Mouse (Mus musculus): ENCODE measurements around the gene Mpped1. TPM values are rescaled to one million over a fixed set of nuclear protein-coding genes. Genes with fewer than 3 reads are reported as not detected.
A peak's percentile ranks its signal among the peaks of the same experiment; 100 is the strongest.

Mpped1 gene
- polyA plus RNA-seq, 1 experiment = not detected

DNA sequence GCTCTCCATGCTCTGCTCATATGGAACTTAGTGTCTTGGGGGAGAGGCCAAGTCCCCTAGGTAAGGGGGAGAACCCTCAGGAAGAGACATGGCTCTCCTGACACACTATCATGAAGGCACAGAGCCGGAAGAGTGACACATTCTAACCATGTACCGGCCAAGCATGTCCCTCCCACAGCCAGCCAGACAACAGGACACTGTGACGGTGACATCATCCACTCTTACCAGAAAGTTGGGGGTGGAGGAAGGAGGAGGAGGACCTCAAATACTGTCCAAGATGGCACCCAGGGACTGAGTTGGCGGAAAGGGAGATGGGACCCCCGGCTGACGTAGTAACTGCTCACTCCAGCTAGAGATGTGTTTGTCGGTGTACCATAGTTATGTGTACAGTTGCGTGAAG lies 104.6 kb downstream of the Mpped1 start:
- Histone ChIP-seq H3K79me2 (ENCODE audit: control insufficient read depth, insufficient read depth) (no peaks in the 10 kb centered on the region), H3ac (ENCODE audit: control insufficient read depth, insufficient read length) (no peak overlapping the region), H3K4me2 (ENCODE audit: low read depth) (no peak overlapping the region), H3K27me3 (ENCODE audit: control insufficient read depth, insufficient read depth, insufficient read length) (peaks cover 4% of the 10 kb centered on the region), H3K36me3 (ENCODE audit: control insufficient read depth, insufficient read depth) (no peaks in the 10 kb centered on the region), H3K4me3 (no peak overlapping the region)
- no peak for TF ChIP-seq CEBPB (IDR thresholded peaks at IDR 0.05; ENCODE audit: insufficient read depth, poor library complexity, severe bottlenecking)
- TF ChIP-seq TCF3 (IDR thresholded peaks at IDR 0.05; ENCODE audit: insufficient read length, low read depth) = no peak
- TF ChIP-seq REST (IDR thresholded peaks at IDR 0.05; ENCODE audit: insufficient read depth, insufficient read length) = no peak
- no peak for TF ChIP-seq POLR2AphosphoS2 (IDR thresholded peaks at IDR 0.05; ENCODE audit: insufficient read length, low read depth)
- no peak for TF ChIP-seq MYOG (IDR thresholded peaks at IDR 0.05; ENCODE audit: control insufficient read depth in 1 of 3, insufficient read depth in 1 of 3, insufficient read length in 2 of 3, low read depth in 2 of 3)
- no peak for TF ChIP-seq POLR2A (IDR thresholded peaks at IDR 0.05; ENCODE audit: insufficient read length, low read depth)
- no peak for TF ChIP-seq TCF12 (IDR thresholded peaks at IDR 0.05; ENCODE audit: insufficient read depth, poor library complexity, severe bottlenecking)
- TF ChIP-seq SRF (IDR thresholded peaks at IDR 0.05; ENCODE audit: control insufficient read depth, insufficient read length, low read depth) = no peak
- no peak for TF ChIP-seq MAX (IDR thresholded peaks at IDR 0.05; ENCODE audit: low read depth)
- no peak for TF ChIP-seq E2F4 (IDR thresholded peaks at IDR 0.05; ENCODE audit: insufficient read depth)
- TF ChIP-seq USF1 (IDR thresholded peaks at IDR 0.05; ENCODE audit: low read depth) = no peak
- TF ChIP-seq MYOD1 (IDR thresholded peaks at IDR 0.05; ENCODE audit: control insufficient read depth in 1 of 3, insufficient read length in 2 of 3, low read depth in 2 of 3) = no peak

DNA sequence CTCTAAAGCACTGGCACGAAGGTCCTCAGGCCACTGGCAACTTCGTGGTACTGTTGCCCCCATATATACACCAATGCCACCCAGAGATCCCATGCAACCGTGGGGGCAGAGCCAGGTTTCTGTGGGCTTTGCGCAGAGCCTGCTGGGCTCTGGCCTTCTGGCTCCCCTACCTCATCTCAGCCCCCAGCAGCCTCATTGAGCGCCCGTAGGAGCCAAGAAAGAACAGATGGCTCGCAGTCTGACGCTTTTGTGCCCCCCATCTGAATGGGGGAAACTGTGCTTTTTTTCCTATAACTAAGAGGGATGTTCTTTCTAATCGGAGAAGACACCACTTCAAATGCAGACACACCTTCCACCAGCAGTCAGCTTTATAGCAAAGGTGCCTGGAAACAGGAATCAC lies 105.0 kb downstream of the Mpped1 start:
- Histone ChIP-seq H3K4me3 (no peak overlapping the region), H3K36me3 (ENCODE audit: control insufficient read depth, insufficient read depth) (no peaks in the 10 kb centered on the region), H3K27me3 (ENCODE audit: control insufficient read depth, insufficient read depth, insufficient read length) (peaks cover 4% of the 10 kb centered on the region), H3ac (ENCODE audit: control insufficient read depth, insufficient read length) (peak overlapping the region; percentile 25), H3K4me2 (ENCODE audit: low read depth) (no peak overlapping the region), H3K79me2 (ENCODE audit: control insufficient read depth, insufficient read depth) (no peaks in the 10 kb centered on the region)
- TF ChIP-seq TCF3 (IDR thresholded peaks at IDR 0.05; ENCODE audit: insufficient read length, low read depth) (no peak), MAX (IDR thresholded peaks at IDR 0.05; ENCODE audit: low read depth) (no peak), MYOD1 (IDR thresholded peaks at IDR 0.05; ENCODE audit: control insufficient read depth in 1 of 3, insufficient read length in 2 of 3, low read depth in 2 of 3) (no peak), E2F4 (IDR thresholded peaks at IDR 0.05; ENCODE audit: insufficient read depth) (no peak), MYOG (IDR thresholded peaks at IDR 0.05; ENCODE audit: control insufficient read depth in 1 of 3, insufficient read depth in 1 of 3, insufficient read length in 2 of 3, low read depth in 2 of 3) (no peak), SRF (IDR thresholded peaks at IDR 0.05; ENCODE audit: control insufficient read depth, insufficient read length, low read depth) (no peak), CEBPB (IDR thresholded peaks at IDR 0.05; ENCODE audit: insufficient read depth, poor library complexity, severe bottlenecking) (no peak), REST (IDR thresholded peaks at IDR 0.05; ENCODE audit: insufficient read depth, insufficient read length) (no peak)

DNA sequence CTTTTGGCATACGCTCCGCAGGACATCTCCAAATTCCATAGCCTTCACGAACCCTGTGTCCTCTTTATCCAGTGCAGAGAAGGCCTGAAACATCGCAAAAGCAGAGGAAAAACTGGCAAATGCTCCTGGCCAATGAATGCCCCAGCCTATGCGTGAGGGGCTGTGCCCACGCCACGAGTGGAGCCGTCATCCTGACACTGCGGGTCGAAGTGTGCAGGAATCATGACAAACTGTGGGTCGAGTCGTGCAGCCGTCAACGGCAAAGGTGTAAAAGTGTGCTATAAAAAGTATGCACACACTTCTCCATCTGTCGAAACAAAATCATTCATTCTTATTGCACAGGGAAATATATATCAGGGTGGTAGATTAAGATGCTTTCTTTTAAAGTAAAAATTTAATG lies 113.6 kb downstream of the Mpped1 start:
- no peak overlapping the region for H3K4me2 ChIP-seq (ENCODE audit: low read depth)
- H3K27me3 ChIP-seq (ENCODE audit: control insufficient read depth, insufficient read depth, insufficient read length) = peaks cover 28% of the 10 kb centered on the region
- H3K36me3 ChIP-seq (ENCODE audit: control insufficient read depth, insufficient read depth) = no peaks in the 10 kb centered on the region
- TF ChIP-seq USF1 (IDR thresholded peaks at IDR 0.05; ENCODE audit: low read depth) (no peak), MYOG (IDR thresholded peaks at IDR 0.05; ENCODE audit: control insufficient read depth in 1 of 3, insufficient read depth in 1 of 3, insufficient read length in 2 of 3, low read depth in 2 of 3) (no peak), SRF (IDR thresholded peaks at IDR 0.05; ENCODE audit: control insufficient read depth, insufficient read length, low read depth) (no peak), TCF3 (IDR thresholded peaks at IDR 0.05; ENCODE audit: insufficient read length, low read depth) (no peak), E2F4 (IDR thresholded peaks at IDR 0.05; ENCODE audit: insufficient read depth) (no peak), POLR2AphosphoS2 (IDR thresholded peaks at IDR 0.05; ENCODE audit: insufficient read length, low read depth) (no peak), POLR2A (IDR thresholded peaks at IDR 0.05; ENCODE audit: insufficient read length, low read depth) (no peak), MAX (IDR thresholded peaks at IDR 0.05; ENCODE audit: low read depth) (no peak), CEBPB (IDR thresholded peaks at IDR 0.05; ENCODE audit: insufficient read depth, poor library complexity, severe bottlenecking) (no peak), REST (IDR thresholded peaks at IDR 0.05; ENCODE audit: insufficient read depth, insufficient read length) (no peak), MYOD1 (IDR thresholded peaks at IDR 0.05; ENCODE audit: control insufficient read depth in 1 of 3, insufficient read length in 2 of 3, low read depth in 2 of 3) (no peak), TCF12 (IDR thresholded peaks at IDR 0.05; ENCODE audit: insufficient read depth, poor library complexity, severe bottlenecking) (no peak)
- H3K79me2 ChIP-seq (ENCODE audit: control insufficient read depth, insufficient read depth) = no peaks in the 10 kb centered on the region
- H3K4me3 ChIP-seq = no peak overlapping the region
- H3ac ChIP-seq (ENCODE audit: control insufficient read depth, insufficient read length) = no peak overlapping the region

DNA sequence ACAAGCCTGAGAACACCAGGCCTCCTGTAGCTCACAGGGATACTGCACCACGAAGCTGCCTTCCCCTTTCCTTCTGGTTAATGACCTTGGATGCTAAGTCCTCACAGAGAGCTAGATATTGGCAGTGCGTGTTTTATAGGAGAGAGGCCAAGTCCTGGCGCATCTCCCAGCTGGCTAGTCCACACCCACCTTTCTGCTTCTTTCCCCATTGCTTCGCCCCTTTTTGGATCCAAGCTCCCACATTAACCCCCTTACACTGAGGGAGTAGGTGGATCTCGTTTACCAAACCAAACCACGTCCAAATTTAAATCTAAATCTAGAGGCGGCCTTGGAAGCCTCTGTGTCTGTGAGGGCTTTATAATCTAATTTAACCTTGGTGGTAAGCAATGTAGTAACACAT lies 115.0 kb downstream of the Mpped1 start:
- H3K36me3 ChIP-seq (ENCODE audit: control insufficient read depth, insufficient read depth) = no peaks in the 10 kb centered on the region
- no peak overlapping the region for H3K4me3 ChIP-seq
- no peak overlapping the region for H3ac ChIP-seq (ENCODE audit: control insufficient read depth, insufficient read length)
- no peak for TF ChIP-seq POLR2AphosphoS2 (IDR thresholded peaks at IDR 0.05; ENCODE audit: insufficient read length, low read depth)
- no peak for TF ChIP-seq SRF (IDR thresholded peaks at IDR 0.05; ENCODE audit: control insufficient read depth, insufficient read length, low read depth)
- TF ChIP-seq MAX (IDR thresholded peaks at IDR 0.05; ENCODE audit: low read depth) = no peak
- no peak for TF ChIP-seq MYOG (IDR thresholded peaks at IDR 0.05; ENCODE audit: control insufficient read depth in 1 of 3, insufficient read depth in 1 of 3, insufficient read length in 2 of 3, low read depth in 2 of 3)
- TF ChIP-seq E2F4 (IDR thresholded peaks at IDR 0.05; ENCODE audit: insufficient read depth) = no peak
- no peak for TF ChIP-seq CEBPB (IDR thresholded peaks at IDR 0.05; ENCODE audit: insufficient read depth, poor library complexity, severe bottlenecking)
- H3K27me3 ChIP-seq (ENCODE audit: control insufficient read depth, insufficient read depth, insufficient read length) = peaks cover 31% of the 10 kb centered on the region
- no peak overlapping the region for H3K4me2 ChIP-seq (ENCODE audit: low read depth)
- no peaks in the 10 kb centered on the region for H3K79me2 ChIP-seq (ENCODE audit: control insufficient read depth, insufficient read depth)

GRCm38 (mm10) chr15:83896011-83896410 lies 116.7 kb downstream of the Mpped1 start:
- TF ChIP-seq E2F4 (IDR thresholded peaks at IDR 0.05; ENCODE audit: insufficient read depth) = no peak
- TF ChIP-seq TCF3 (IDR thresholded peaks at IDR 0.05; ENCODE audit: insufficient read length, low read depth) = no peak
- no peak for TF ChIP-seq TCF12 (IDR thresholded peaks at IDR 0.05; ENCODE audit: insufficient read depth, poor library complexity, severe bottlenecking)
- no peak for TF ChIP-seq USF1 (IDR thresholded peaks at IDR 0.05; ENCODE audit: low read depth)
- no peak for TF ChIP-seq SRF (IDR thresholded peaks at IDR 0.05; ENCODE audit: control insufficient read depth, insufficient read length, low read depth)
- no peak for TF ChIP-seq MYOG (IDR thresholded peaks at IDR 0.05; ENCODE audit: control insufficient read depth in 1 of 3, insufficient read depth in 1 of 3, insufficient read length in 2 of 3, low read depth in 2 of 3)
- TF ChIP-seq MAX (IDR thresholded peaks at IDR 0.05; ENCODE audit: low read depth) = no peak
- TF ChIP-seq POLR2AphosphoS2 (IDR thresholded peaks at IDR 0.05; ENCODE audit: insufficient read length, low read depth) = no peak
- TF ChIP-seq POLR2A (IDR thresholded peaks at IDR 0.05; ENCODE audit: insufficient read length, low read depth) = no peak
- Histone ChIP-seq H3K27me3 (ENCODE audit: control insufficient read depth, insufficient read depth, insufficient read length) (peaks cover 32% of the 10 kb centered on the region), H3K4me2 (ENCODE audit: low read depth) (no peak overlapping the region), H3K79me2 (ENCODE audit: control insufficient read depth, insufficient read depth) (no peaks in the 10 kb centered on the region), H3K4me3 (no peak overlapping the region), H3ac (ENCODE audit: control insufficient read depth, insufficient read length) (no peak overlapping the region), H3K36me3 (ENCODE audit: control insufficient read depth, insufficient read depth) (no peaks in the 10 kb centered on the region)

Measured in myocyte (in vitro differentiated cells).